Mouse (Mus musculus) lung, adult 2 months (tissue): ENCODE data around the gene Cst7.

Source experiments
- CTCF ChIP-seq: fragments of 200-500 bp; IDR thresholded peaks from 2 replicates; pipeline ENCODE4 v1.5.1; 2011; ENCODE audit warnings: mild to moderate bottlenecking, low read length, control low read depth; ENCODE audit not compliant: insufficient read depth
- POLR2A ChIP-seq: fragments of 200-500 bp; IDR thresholded peaks from 2 replicates; pipeline ENCODE4 v1.6.1; 2011; ENCODE audit warnings: low read depth, mild to moderate bottlenecking, control low read depth, low read length, borderline replicate concordance; ENCODE audit errors: extremely low read depth

GRCm38 (mm10) chr2:150623957-150624356 is 53.7 kb downstream of the Cst7 start:
- TF ChIP-seq CTCF (no peak), POLR2A (no peak)
